Mouse (Mus musculus): ENCODE results near the gene S1pr1. TPM values are rescaled to one million over a fixed set of nuclear protein-coding genes. Genes with fewer than 3 reads are reported as not detected.

The S1pr1 gene
- polyA plus RNA-seq, 1 experiment, result 2.9 TPM

DNA sequence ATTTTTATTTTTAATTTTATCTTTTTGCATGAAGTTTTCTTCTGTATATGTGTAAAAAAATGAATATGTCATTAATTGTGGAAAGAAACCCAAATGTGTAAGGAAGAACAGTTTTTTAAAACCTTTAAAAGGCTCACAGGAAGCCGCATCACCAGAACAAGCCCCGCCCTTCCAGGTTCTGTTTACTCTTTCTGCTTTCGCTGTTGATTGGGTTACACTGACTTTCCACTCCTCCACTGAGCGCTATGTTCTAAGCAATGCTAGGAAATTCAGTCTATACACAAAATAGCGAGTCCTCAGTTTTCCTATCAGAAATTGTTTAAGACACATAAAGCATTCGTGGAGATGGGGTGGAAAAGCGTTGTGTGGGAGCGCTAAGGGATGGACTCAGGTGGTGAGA lies 39.6 kb upstream of the S1pr1 start:
- Histone ChIP-seq H3ac (ENCODE audit: control insufficient read depth, insufficient read length, low read depth) (no peak overlapping the region), H3K79me2 (ENCODE audit: control insufficient read depth, insufficient read depth) (no peaks in the 10 kb centered on the region), H3K4me3 (ENCODE audit: insufficient read depth, poor library complexity, severe bottlenecking) (no peak overlapping the region), H3K36me3 (ENCODE audit: control insufficient read depth, insufficient read depth) (no peaks in the 10 kb centered on the region), H3K27me3 (ENCODE audit: control insufficient read depth, insufficient read depth, insufficient read length) (no peaks in the 10 kb centered on the region), H3K79me3 (ENCODE audit: low read depth) (no peaks in the 10 kb centered on the region)
- TF ChIP-seq FOSL1 (IDR thresholded peaks at IDR 0.05; ENCODE audit: insufficient read depth, low read length, poor library complexity, severe bottlenecking) (no peak), USF1 (IDR thresholded peaks at IDR 0.05; ENCODE audit: low read depth) (no peak), MYOD1 (IDR thresholded peaks at IDR 0.05; ENCODE audit: control insufficient read depth, insufficient read length, low read depth) (no peak)

DNA sequence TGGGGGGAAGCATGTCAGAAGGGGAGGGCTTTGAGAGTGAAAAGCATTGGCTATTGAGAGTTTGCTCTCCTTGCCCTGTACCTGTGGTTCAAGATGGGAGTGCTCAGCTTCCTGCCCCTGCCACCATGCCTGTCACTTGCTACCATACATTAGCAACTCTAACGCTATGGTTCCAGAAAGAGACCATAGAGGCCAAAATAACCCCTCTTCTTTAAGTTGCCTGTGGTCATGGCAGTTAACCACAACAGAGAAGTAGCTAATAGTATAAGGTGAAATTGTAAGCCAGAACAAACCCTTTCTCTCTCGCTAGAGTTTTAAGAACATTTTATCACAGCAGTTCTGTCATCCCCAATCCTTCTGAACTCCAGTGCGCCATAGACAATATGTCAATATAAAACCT lies 35.5 kb upstream of the S1pr1 start:
- no peaks in the 10 kb centered on the region for H3K27me3 ChIP-seq (ENCODE audit: control insufficient read depth, insufficient read depth, insufficient read length)
- no peak overlapping the region for H3K4me3 ChIP-seq (ENCODE audit: insufficient read depth, poor library complexity, severe bottlenecking)
- H3K79me3 ChIP-seq (ENCODE audit: low read depth), result no peaks in the 10 kb centered on the region
- H3ac ChIP-seq (ENCODE audit: control insufficient read depth, insufficient read length, low read depth), result no peak overlapping the region
- no peaks in the 10 kb centered on the region for H3K36me3 ChIP-seq (ENCODE audit: control insufficient read depth, insufficient read depth)
- TF ChIP-seq FOSL1 (IDR thresholded peaks at IDR 0.05; ENCODE audit: insufficient read depth, low read length, poor library complexity, severe bottlenecking) (no peak), MAX (IDR thresholded peaks at IDR 0.05) (no peak), MYOD1 (IDR thresholded peaks at IDR 0.05; ENCODE audit: control insufficient read depth, insufficient read length, low read depth) (no peak), CTCF (IDR thresholded peaks at IDR 0.05; ENCODE audit: control insufficient read depth, insufficient read depth, insufficient read length) (no peak), MYOG (IDR thresholded peaks at IDR 0.05; ENCODE audit: control insufficient read depth, extremely low read depth, insufficient read length) (no peak), USF1 (IDR thresholded peaks at IDR 0.05; ENCODE audit: low read depth) (no peak)
- H3K79me2 ChIP-seq (ENCODE audit: control insufficient read depth, insufficient read depth), result no peaks in the 10 kb centered on the region

DNA sequence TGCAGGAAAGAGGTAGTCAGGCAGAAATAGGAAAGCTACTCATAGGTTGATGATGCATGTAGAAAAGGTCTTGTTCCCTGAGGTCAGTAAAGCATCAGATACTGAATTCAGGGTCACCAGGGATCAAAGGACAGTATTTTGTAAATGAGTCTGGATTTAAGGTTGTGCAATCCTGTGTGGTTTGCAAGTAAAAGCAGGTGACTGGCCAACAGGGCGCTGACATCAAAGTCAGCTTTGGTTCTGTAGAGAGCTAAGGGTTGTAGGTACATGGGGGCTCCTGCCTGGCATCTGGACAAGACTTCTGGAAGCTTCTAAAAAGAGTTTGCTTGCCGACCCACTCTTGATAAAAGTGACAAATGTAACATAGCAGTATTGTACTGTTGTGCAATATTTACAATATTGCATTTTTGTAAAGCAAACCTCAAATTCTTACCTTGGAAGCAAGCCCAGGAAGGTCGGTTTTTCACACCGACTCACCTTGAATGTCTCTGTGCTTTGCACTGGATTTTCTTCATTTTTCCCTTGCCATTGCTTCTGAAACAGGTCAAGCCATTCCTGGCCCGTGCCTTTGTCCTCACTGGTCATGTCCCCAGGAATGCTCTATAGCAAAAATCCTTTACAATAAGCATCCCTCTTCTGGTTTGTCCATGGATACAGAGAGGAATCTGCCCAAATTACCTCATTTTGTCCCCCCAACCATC lies 33.6 kb upstream of the S1pr1 start:
- Histone ChIP-seq H3K36me3 (ENCODE audit: control insufficient read depth, insufficient read depth) (no peaks in the 10 kb centered on the region), H3K27me3 (ENCODE audit: control insufficient read depth, insufficient read depth, insufficient read length) (no peaks in the 10 kb centered on the region), H3K4me3 (ENCODE audit: insufficient read depth, poor library complexity, severe bottlenecking) (no peak overlapping the region), H3K79me2 (ENCODE audit: control insufficient read depth, insufficient read depth) (no peaks in the 10 kb centered on the region), H3ac (ENCODE audit: control insufficient read depth, insufficient read length, low read depth) (no peak overlapping the region), H3K79me3 (ENCODE audit: low read depth) (no peaks in the 10 kb centered on the region)
- TF ChIP-seq MAX (IDR thresholded peaks at IDR 0.05), result no peak
- no peak for TF ChIP-seq CTCF (IDR thresholded peaks at IDR 0.05; ENCODE audit: control insufficient read depth, insufficient read depth, insufficient read length)
- no peak for TF ChIP-seq CEBPB (IDR thresholded peaks at IDR 0.05; ENCODE audit: low read depth)
- TF ChIP-seq MYOD1 (IDR thresholded peaks at IDR 0.05; ENCODE audit: control insufficient read depth, insufficient read length, low read depth), result no peak
- no peak for TF ChIP-seq USF1 (IDR thresholded peaks at IDR 0.05; ENCODE audit: low read depth)
- no peak for TF ChIP-seq MYOG (IDR thresholded peaks at IDR 0.05; ENCODE audit: control insufficient read depth, extremely low read depth, insufficient read length)
- no peak for TF ChIP-seq FOSL1 (IDR thresholded peaks at IDR 0.05; ENCODE audit: insufficient read depth, low read length, poor library complexity, severe bottlenecking)

DNA sequence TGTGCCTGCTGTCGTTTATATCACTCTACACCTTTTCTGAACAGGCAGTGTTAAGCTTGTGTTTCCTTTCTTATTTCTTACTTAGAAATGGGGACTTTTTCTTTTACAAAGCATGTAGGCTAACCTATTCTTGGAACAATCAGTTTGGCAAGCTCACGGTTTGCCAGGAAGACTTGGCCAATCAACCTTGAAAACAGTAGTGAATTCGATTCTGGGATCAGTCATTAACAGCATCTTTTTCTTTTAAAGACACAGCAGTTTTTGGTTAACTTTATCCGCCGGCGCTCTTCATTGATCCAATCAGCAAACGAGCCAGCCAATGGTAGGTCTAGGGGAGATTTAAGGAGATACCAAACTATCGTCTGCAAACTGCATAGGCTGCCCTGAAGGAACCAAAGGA lies 31.6 kb upstream of the S1pr1 start:
- no peaks in the 10 kb centered on the region for H3K27me3 ChIP-seq (ENCODE audit: control insufficient read depth, insufficient read depth, insufficient read length)
- no peak overlapping the region for H3ac ChIP-seq (ENCODE audit: control insufficient read depth, insufficient read length, low read depth)
- no peaks in the 10 kb centered on the region for H3K36me3 ChIP-seq (ENCODE audit: control insufficient read depth, insufficient read depth)
- H3K79me3 ChIP-seq (ENCODE audit: low read depth), result no peaks in the 10 kb centered on the region
- TF ChIP-seq CEBPB (IDR thresholded peaks at IDR 0.05; ENCODE audit: low read depth), result no peak
- TF ChIP-seq MYOG (IDR thresholded peaks at IDR 0.05; ENCODE audit: control insufficient read depth, extremely low read depth, insufficient read length), result no peak
- TF ChIP-seq MAX (IDR thresholded peaks at IDR 0.05), result no peak
- TF ChIP-seq USF1 (IDR thresholded peaks at IDR 0.05; ENCODE audit: low read depth), result no peak
- TF ChIP-seq CTCF (IDR thresholded peaks at IDR 0.05; ENCODE audit: control insufficient read depth, insufficient read depth, insufficient read length), result no peak
- no peaks in the 10 kb centered on the region for H3K79me2 ChIP-seq (ENCODE audit: control insufficient read depth, insufficient read depth)
- no peak overlapping the region for H3K4me3 ChIP-seq (ENCODE audit: insufficient read depth, poor library complexity, severe bottlenecking)

DNA sequence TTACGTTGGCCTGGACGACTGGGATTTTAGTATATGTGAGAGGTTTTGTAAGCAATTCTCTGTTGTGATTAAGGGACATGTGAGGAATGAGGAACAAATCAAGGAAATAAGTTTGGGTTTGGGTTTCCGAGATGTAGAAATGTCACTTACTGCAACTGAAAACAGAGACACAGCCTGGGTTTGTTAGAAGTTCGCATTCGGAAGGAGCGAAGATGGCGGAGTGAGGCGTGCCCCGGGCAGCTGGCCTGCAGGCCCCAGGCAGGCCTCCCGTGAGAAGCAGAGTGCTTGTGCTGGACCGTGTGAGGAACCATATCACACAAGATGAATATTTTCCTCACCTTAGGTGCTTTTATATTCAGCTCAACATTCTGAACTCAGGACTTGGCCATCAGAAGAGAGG lies 30.2 kb upstream of the S1pr1 start:
- H3K36me3 ChIP-seq (ENCODE audit: control insufficient read depth, insufficient read depth), result no peaks in the 10 kb centered on the region
- H3K79me2 ChIP-seq (ENCODE audit: control insufficient read depth, insufficient read depth), result no peaks in the 10 kb centered on the region
- no peak for TF ChIP-seq MYOG (IDR thresholded peaks at IDR 0.05; ENCODE audit: control insufficient read depth, extremely low read depth, insufficient read length)
- no peak for TF ChIP-seq MYOD1 (IDR thresholded peaks at IDR 0.05; ENCODE audit: control insufficient read depth, insufficient read length, low read depth)
- no peak overlapping the region for H3K4me3 ChIP-seq (ENCODE audit: insufficient read depth, poor library complexity, severe bottlenecking)
- no peaks in the 10 kb centered on the region for H3K27me3 ChIP-seq (ENCODE audit: control insufficient read depth, insufficient read depth, insufficient read length)
- H3K79me3 ChIP-seq (ENCODE audit: low read depth), result no peaks in the 10 kb centered on the region
- H3ac ChIP-seq (ENCODE audit: control insufficient read depth, insufficient read length, low read depth), result no peak overlapping the region

DNA sequence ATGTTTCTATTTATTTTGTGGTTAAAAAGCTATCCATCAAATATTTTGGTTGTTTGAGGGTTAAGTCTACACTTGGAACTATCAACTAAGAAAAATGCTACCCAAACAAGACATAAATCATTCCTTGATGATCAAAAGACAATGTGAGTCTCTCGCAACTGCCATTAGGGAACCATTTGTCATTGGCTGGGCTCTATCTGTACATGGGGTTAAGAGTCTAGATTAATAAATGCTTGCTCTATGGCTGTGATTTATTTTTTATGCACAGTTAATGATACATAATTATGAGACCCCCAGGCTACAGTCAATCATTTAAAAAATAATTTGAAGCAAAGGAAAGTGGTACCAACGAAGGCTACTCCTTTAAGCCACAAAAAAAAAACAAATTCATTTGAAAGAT lies 23.7 kb upstream of the S1pr1 start:
- Histone ChIP-seq H3K27me3 (ENCODE audit: control insufficient read depth, insufficient read depth, insufficient read length) (no peaks in the 10 kb centered on the region), H3ac (ENCODE audit: control insufficient read depth, insufficient read length, low read depth) (no peak overlapping the region), H3K79me2 (ENCODE audit: control insufficient read depth, insufficient read depth) (no peaks in the 10 kb centered on the region), H3K79me3 (ENCODE audit: low read depth) (no peaks in the 10 kb centered on the region), H3K36me3 (ENCODE audit: control insufficient read depth, insufficient read depth) (no peaks in the 10 kb centered on the region), H3K4me3 (ENCODE audit: insufficient read depth, poor library complexity, severe bottlenecking) (no peak overlapping the region)
- TF ChIP-seq USF1 (IDR thresholded peaks at IDR 0.05; ENCODE audit: low read depth) (no peak), MYOD1 (IDR thresholded peaks at IDR 0.05; ENCODE audit: control insufficient read depth, insufficient read length, low read depth) (no peak), FOSL1 (IDR thresholded peaks at IDR 0.05; ENCODE audit: insufficient read depth, low read length, poor library complexity, severe bottlenecking) (no peak), CEBPB (IDR thresholded peaks at IDR 0.05; ENCODE audit: low read depth) (no peak), MAX (IDR thresholded peaks at IDR 0.05) (no peak), MYOG (IDR thresholded peaks at IDR 0.05; ENCODE audit: control insufficient read depth, extremely low read depth, insufficient read length) (no peak), CTCF (IDR thresholded peaks at IDR 0.05; ENCODE audit: control insufficient read depth, insufficient read depth, insufficient read length) (no peak)
